ENCODE assay signal across 8 mouse cellular contexts in the genomic region with DNA sequence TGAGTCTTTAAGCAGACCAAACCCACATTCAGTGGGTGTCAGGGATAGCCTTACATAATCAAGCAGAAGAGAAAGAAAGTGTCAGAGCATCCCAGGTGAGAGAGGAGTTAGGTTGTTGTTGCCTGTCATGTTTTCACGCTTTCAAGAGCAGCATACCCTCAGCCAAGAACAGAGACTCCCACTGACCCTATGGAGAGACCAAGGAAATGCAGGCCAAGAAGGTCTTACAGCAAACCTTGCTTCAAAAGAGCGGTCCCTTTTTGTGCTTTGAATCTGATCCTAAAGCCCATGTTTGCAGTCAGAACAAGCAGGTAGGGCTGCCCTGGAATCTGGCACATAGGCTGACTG. TPM values are rescaled to one million over a fixed set of nuclear protein-coding genes. Genes with fewer than 3 reads are reported as not detected.
A peak's percentile ranks its signal among the peaks of the same experiment; 100 is the strongest.
DNase-seq lines count a peak whose midpoint lies in the region; ATAC-seq and TF ChIP-seq lines count a peak whose summit lies in the region.

No protein-coding gene starts in this region.

- DNase-seq in heart, adult 11 months = peak; percentile 88
- DNase-seq in heart, postnatal 25 days (ENCODE audit: low spot score) = no peak
- peak; percentile 61 for DNase-seq in brain, adult 2 months (ENCODE audit: low read depth, low spot score)
- DNase-seq in forebrain, postnatal 0 days = peak; percentile 21
- peak; percentile 27 for DNase-seq in kidney, postnatal 14 days
- no peak for DNase-seq in thymus, postnatal 10 days (ENCODE audit: low spot score in 2 of 2)
- DNase-seq in MN1 (ENCODE audit: low spot score) = no peak

- no peak for TF ChIP-seq CTCF in forebrain, postnatal 0 days (IDR thresholded peaks at IDR 0.05; ENCODE audit: low read depth)

- peak overlapping the region; percentile 35; the same call in 1 of the 2 replicates for H3K9ac ChIP-seq in forebrain, postnatal 0 days
- H3K9ac ChIP-seq in neural tube, embryonic 13.5 days = peak overlapping the region; percentile 68

- H3K4me1 ChIP-seq in forebrain, postnatal 0 days (ENCODE audit: insufficient read depth) = peaks cover 8% of the 10 kb centered on the region; the same call in 1 of the 2 replicates
- H3K4me1 ChIP-seq in neural tube, embryonic 13.5 days (replicated peaks) = peaks cover 38% of the 10 kb centered on the region

- H3K4me2 ChIP-seq in forebrain, postnatal 0 days (ENCODE audit: low read depth) = peak overlapping the region; percentile 73
- peak overlapping the region; percentile 79 for H3K4me2 ChIP-seq in neural tube, embryonic 13.5 days

- peak overlapping the region; percentile 96 for H3K4me3 ChIP-seq in forebrain, postnatal 0 days (ENCODE audit: low read depth, low read length)
- peak overlapping the region; percentile 98 for H3K4me3 ChIP-seq in neural tube, embryonic 13.5 days

- no peak for ATAC-seq in forebrain, postnatal 0 days
- ATAC-seq in neural tube, embryonic 13.5 days (ENCODE audit: low read depth) = no peak

- H3K27ac ChIP-seq in forebrain, postnatal 0 days (ENCODE audit: low read depth, low read length) = no peak overlapping the region
- peak overlapping the region; percentile 73 for H3K27ac ChIP-seq in neural tube, embryonic 13.5 days (replicated peaks)

- no peaks in the 10 kb centered on the region for H3K36me3 ChIP-seq in forebrain, postnatal 0 days (ENCODE audit: insufficient read depth)
- H3K36me3 ChIP-seq in neural tube, embryonic 13.5 days = 0 out of 2 replicates have a peak, but pooled peaks cover 4% of the 10 kb centered on the region

- intact Hi-C loops in heart, postnatal 25 days (cut with DNase I) = loop anchor here (2.0 to 10.0 kb wide), 5 partner anchors 362 to 1382 kb away; no protein-coding TSS in a partner anchor

- 74% methylated on average over 2 of the region's 2 CpGs for WGBS in forebrain, postnatal 0 days
- 36% methylated on average over 2 of the region's 2 CpGs for WGBS in neural tube, embryonic 13.5 days

- no peaks in the 10 kb centered on the region for H3K9me3 ChIP-seq in forebrain, postnatal 0 days (ENCODE audit: low read length)
- H3K9me3 ChIP-seq in neural tube, embryonic 13.5 days = no peaks in the 10 kb centered on the region

- H3K27me3 ChIP-seq in forebrain, postnatal 0 days (ENCODE audit: insufficient read depth, low read length) = no peaks in the 10 kb centered on the region
- no peaks in the 10 kb centered on the region for H3K27me3 ChIP-seq in neural tube, embryonic 13.5 days

RNA-seq across cellular contexts. Expression of a gene that starts 3.3 kb away (rescaled TPM):
- 10 to 100 TPM; 42.8 to 47.9 TPM for total RNA-seq in heart, postnatal 25 days (2021)
- total RNA-seq in forebrain, postnatal 0 days (2014; rRNA removed) = 66.1 and 82.8 TPM in 2 replicates
- 51.6 and 57.7 TPM in 2 replicates for polyA plus RNA-seq in forebrain, postnatal 0 days (2015; fragmentation: Nextera tagmentation; extraction: Ambion mirVana)
- 76.2 and 96.7 TPM in 2 replicates for polyA plus RNA-seq in neural tube, embryonic 13.5 days (2015; fragmentation: Nextera tagmentation; extraction: Ambion mirVana)

Comparison
In these comparisons a context has a peak if more than half of its experiments do, and no peak if none do; other contexts are left out.
1. DNase-seq: peak in heart, adult 11 months (single experiment), brain, adult 2 months (single experiment), forebrain, postnatal 0 days (single experiment) and kidney, postnatal 14 days (single experiment); none in heart, postnatal 25 days (single experiment), thymus, postnatal 10 days (0 of 2) and MN1 (single experiment).